Mouse (Mus musculus) CH12.LX (cell line): ENCODE measurements around the gene Lin7b. TPM values are rescaled to one million over a fixed set of nuclear protein-coding genes. Genes with fewer than 3 reads are reported as not detected.

Experiments used
- DNase-seq: peaks from one replicate; pipeline ENCODE4 v3.0.0-alpha.2; 2013; ENCODE audit errors: extremely low read depth
- H3K27ac ChIP-seq: 2 replicates; pipeline ENCODE4 v1.5.1; 2012; ENCODE audit warnings: low read depth, mild to moderate bottlenecking, control low read depth, moderate library complexity; ENCODE audit not compliant: insufficient read depth
- H3K27me3 ChIP-seq: replicated peaks from 2 replicates; pipeline ENCODE3; 2012; ENCODE audit warnings: inconsistent platforms
- H3K36me3 ChIP-seq, 2 experiments: replicated peaks in 1 of 2; 2 replicates each; pipeline versions ENCODE3 to v1.6.1; 2012; ENCODE audit warnings: inconsistent platforms in 1 of 2, low read length in 1 of 2, mild to moderate bottlenecking in 1 of 2, mixed read lengths in 1 of 2, moderate library complexity in 1 of 2; ENCODE audit not compliant: control insufficient read depth in 1 of 2, insufficient read depth in 1 of 2
- H3K4me1 ChIP-seq, 2 experiments: 2 replicates each; pipeline ENCODE4 v1.6.1; 2012; ENCODE audit warnings: inconsistent platforms in 1 of 2, moderate library complexity in 1 of 2; ENCODE audit not compliant: insufficient read depth in 2 of 2, control insufficient read depth in 1 of 2
- H3K4me2 ChIP-seq: 2 replicates; pipeline ENCODE4 v1.6.1; 2012; ENCODE audit warnings: low read depth, mild to moderate bottlenecking, control low read depth; ENCODE audit not compliant: poor library complexity, insufficient read depth, severe bottlenecking
- H3K4me3 ChIP-seq, 3 experiments: fragments of 150-350 bp in 1 of 3; sonication (generic) in 1 of 3; replicated peaks in 1 of 3; 2 replicates each; pipeline versions ENCODE3 to v1.5.1; 2011 to 2012; ENCODE audit warnings: low read depth in 2 of 3, low read length in 2 of 3, mild to moderate bottlenecking in 2 of 3, moderate library complexity in 2 of 3, control low read depth in 1 of 3, improper control_type of control experiment in 1 of 3, inconsistent platforms in 1 of 3, mixed read lengths in 1 of 3; ENCODE audit not compliant: poor library complexity in 1 of 3
- H3K79me2 ChIP-seq: replicated peaks from 2 replicates; pipeline ENCODE4 v1.6.1; 2012; ENCODE audit warnings: mild to moderate bottlenecking, moderate library complexity; ENCODE audit not compliant: control insufficient read depth, poor library complexity, insufficient read depth, severe bottlenecking; ENCODE audit errors: extremely low read depth
- H3K9ac ChIP-seq: 2 replicates; pipeline ENCODE4 v1.6.1; 2012; ENCODE audit warnings: low read depth, mild to moderate bottlenecking, control low read depth, moderate library complexity; ENCODE audit not compliant: insufficient read depth
- H3K9me3 ChIP-seq: replicated peaks from 2 replicates; pipeline ENCODE3; 2012; ENCODE audit warnings: low read length, inconsistent platforms, mixed read lengths
- BHLHE40 ChIP-seq: IDR thresholded peaks from 2 replicates; pipeline ENCODE4 v1.6.1; 2011; ENCODE audit warnings: mild to moderate bottlenecking, low read depth, low read length, improper control_type of control experiment
- CHD1 ChIP-seq: IDR thresholded peaks from 2 replicates; pipeline ENCODE4 v1.6.1; 2012; ENCODE audit warnings: low read depth, low read length, improper control_type of control experiment, inconsistent platforms
- CHD2 ChIP-seq: IDR thresholded peaks from 2 replicates; pipeline ENCODE4 v1.6.1; 2011; ENCODE audit warnings: low read length, improper control_type of control experiment
- CTCF ChIP-seq, 2 experiments: IDR thresholded peaks in 1 of 2; conservative IDR thresholded peaks in 1 of 2; 2 replicates each; pipeline ENCODE4 v1.5.1; 2011 to 2012; ENCODE audit warnings: low read depth in 2 of 2, low read length in 2 of 2, improper control_type of control experiment in 1 of 2, inconsistent platforms in 1 of 2, mild to moderate bottlenecking in 1 of 2, moderate library complexity in 1 of 2
- E2F4 ChIP-seq: IDR thresholded peaks from 2 replicates; pipeline ENCODE4 v1.6.1; 2011; ENCODE audit warnings: low read depth, low read length, improper control_type of control experiment; ENCODE audit not compliant: insufficient replicate concordance
- ELF1 ChIP-seq: IDR thresholded peaks from 2 replicates; pipeline ENCODE4 v1.6.1; 2014; ENCODE audit warnings: low read depth, mild to moderate bottlenecking, inconsistent platforms, low read length, improper control_type of control experiment
- EP300 ChIP-seq: IDR thresholded peaks from 2 replicates; pipeline ENCODE4 v1.6.1; 2011; ENCODE audit warnings: low read length, improper control_type of control experiment
- ETS1 ChIP-seq: conservative IDR thresholded peaks from 2 replicates; pipeline ENCODE4 v1.6.1; 2012; ENCODE audit warnings: low read depth, mild to moderate bottlenecking, inconsistent platforms, low read length, improper control_type of control experiment, moderate library complexity
- GABPA ChIP-seq: IDR thresholded peaks from 2 replicates; pipeline ENCODE4 v1.6.1; 2012; ENCODE audit warnings: low read depth, low read length, improper control_type of control experiment, inconsistent platforms; ENCODE audit not compliant: insufficient replicate concordance
- HCFC1 ChIP-seq: IDR thresholded peaks from 2 replicates; pipeline ENCODE4 v1.6.1; 2012; ENCODE audit warnings: low read depth, mild to moderate bottlenecking, inconsistent platforms, low read length, improper control_type of control experiment
- IRF4 ChIP-seq: IDR thresholded peaks from 2 replicates; pipeline ENCODE4 v1.6.1; 2014; ENCODE audit warnings: low read depth, mild to moderate bottlenecking, inconsistent platforms, low read length, improper control_type of control experiment
- JUN ChIP-seq: IDR thresholded peaks from 2 replicates; pipeline ENCODE4 v1.6.1; 2011; ENCODE audit warnings: low read depth, mild to moderate bottlenecking, low read length, improper control_type of control experiment, moderate library complexity; ENCODE audit not compliant: insufficient read depth
- JUND ChIP-seq: conservative IDR thresholded peaks from 2 replicates; pipeline ENCODE4 v1.6.1; 2011; ENCODE audit warnings: low read depth, low read length, improper control_type of control experiment
- KAT2A ChIP-seq: IDR thresholded peaks from 2 replicates; pipeline ENCODE4 v1.6.1; 2012; ENCODE audit warnings: low read length, improper control_type of control experiment, inconsistent platforms; ENCODE audit not compliant: insufficient replicate concordance
- MAFK ChIP-seq: IDR thresholded peaks from 2 replicates; pipeline ENCODE4 v1.6.1; 2011; ENCODE audit warnings: low read length, improper control_type of control experiment; ENCODE audit not compliant: insufficient replicate concordance
- MAX ChIP-seq: IDR thresholded peaks from 2 replicates; pipeline ENCODE4 v1.6.1; 2011; ENCODE audit warnings: low read length, improper control_type of control experiment
- MAZ ChIP-seq: IDR thresholded peaks from 2 replicates; pipeline ENCODE4 v1.6.1; 2012; ENCODE audit warnings: low read depth, mild to moderate bottlenecking, inconsistent platforms, low read length, improper control_type of control experiment, moderate library complexity
- MEF2A ChIP-seq: IDR thresholded peaks from 2 replicates; pipeline ENCODE4 v1.6.1; 2014; ENCODE audit warnings: low read depth, mild to moderate bottlenecking, inconsistent platforms, low read length, improper control_type of control experiment, borderline replicate concordance
- MXI1 ChIP-seq: IDR thresholded peaks from 2 replicates; pipeline ENCODE4 v1.6.1; 2011; ENCODE audit warnings: mild to moderate bottlenecking, low read depth, low read length, improper control_type of control experiment
- MYC ChIP-seq: IDR thresholded peaks from 2 replicates; pipeline ENCODE4 v1.6.1; 2011; ENCODE audit warnings: low read depth, mild to moderate bottlenecking, improper control_type of control experiment, low read length
- NELFE ChIP-seq: IDR thresholded peaks from 2 replicates; pipeline ENCODE4 v1.6.1; 2011; ENCODE audit warnings: low read depth, low read length, improper control_type of control experiment
- NRF1 ChIP-seq: IDR thresholded peaks from 2 replicates; pipeline ENCODE4 v1.6.1; 2014; ENCODE audit warnings: low read depth, mild to moderate bottlenecking, inconsistent platforms, low read length, improper control_type of control experiment, moderate library complexity
- PAX5 ChIP-seq: IDR thresholded peaks from 2 replicates; pipeline ENCODE4 v1.6.1; 2012; ENCODE audit warnings: low read length, inconsistent platforms, mixed read lengths
- POLR2A ChIP-seq: IDR thresholded peaks from 2 replicates; pipeline ENCODE4 v1.6.1; 2011; ENCODE audit warnings: low read depth, mild to moderate bottlenecking, improper control_type of control experiment, low read length
- POLR2AphosphoS2 ChIP-seq: IDR thresholded peaks from 2 replicates; pipeline ENCODE4 v1.6.1; 2011; ENCODE audit warnings: low read depth, low read length, improper control_type of control experiment
- RAD21 ChIP-seq: IDR thresholded peaks from 2 replicates; pipeline ENCODE4 v1.6.1; 2011; ENCODE audit warnings: low read depth, mild to moderate bottlenecking, low read length, improper control_type of control experiment, moderate library complexity
- RCOR1 ChIP-seq: conservative IDR thresholded peaks from 2 replicates; pipeline ENCODE4 v1.6.1; 2012; ENCODE audit warnings: low read depth, mild to moderate bottlenecking, inconsistent platforms, low read length, improper control_type of control experiment
- SIN3A ChIP-seq: IDR thresholded peaks from 2 replicates; pipeline ENCODE4 v1.6.1; 2012; ENCODE audit warnings: low read length, improper control_type of control experiment, inconsistent platforms
- SMC3 ChIP-seq: IDR thresholded peaks from 2 replicates; pipeline ENCODE4 v1.6.1; 2011; ENCODE audit warnings: low read depth, low read length, improper control_type of control experiment
- TBP ChIP-seq: conservative IDR thresholded peaks from 2 replicates; pipeline ENCODE4 v1.6.1; 2011; ENCODE audit warnings: low read depth, low read length, improper control_type of control experiment
- TCF12 ChIP-seq: IDR thresholded peaks from 2 replicates; pipeline ENCODE4 v1.6.1; 2014; ENCODE audit warnings: low read depth, mild to moderate bottlenecking, inconsistent platforms, low read length, improper control_type of control experiment
- UBTF ChIP-seq: IDR thresholded peaks from 2 replicates; pipeline ENCODE4 v1.6.1; 2012; ENCODE audit warnings: low read depth, mild to moderate bottlenecking, inconsistent platforms, low read length, improper control_type of control experiment, moderate library complexity
- USF1 ChIP-seq: IDR thresholded peaks from 2 replicates; pipeline ENCODE4 v1.6.1; 2014; ENCODE audit warnings: low read depth, mild to moderate bottlenecking, inconsistent platforms, low read length, improper control_type of control experiment
- USF2 ChIP-seq: conservative IDR thresholded peaks from 2 replicates; pipeline ENCODE4 v1.6.1; 2011; ENCODE audit warnings: low read depth, low read length, improper control_type of control experiment
- ZC3H11A ChIP-seq: IDR thresholded peaks from 2 replicates; pipeline ENCODE4 v1.6.1; 2012; ENCODE audit warnings: low read depth, mild to moderate bottlenecking, inconsistent platforms, low read length, improper control_type of control experiment
- ZKSCAN1 ChIP-seq: IDR thresholded peaks from 2 replicates; pipeline ENCODE4 v1.6.1; 2012; ENCODE audit warnings: low read depth, inconsistent platforms, low read length, improper control_type of control experiment, borderline replicate concordance
- ZMIZ1 ChIP-seq: IDR thresholded peaks from 2 replicates; pipeline ENCODE4 v1.6.1; 2012; ENCODE audit warnings: low read depth, mild to moderate bottlenecking, inconsistent platforms, low read length, improper control_type of control experiment
- ZNF384 ChIP-seq: IDR thresholded peaks from 2 replicates; pipeline ENCODE4 v1.6.1; 2012; ENCODE audit warnings: low read depth, low read length, improper control_type of control experiment, inconsistent platforms
- dilution Hi-C: fragments of 300-500 bp; cut with MboI; formaldehyde crosslinking; loops from 2 replicates; pipeline ENCODE4 v1.14.3; 2020; ENCODE audit warnings: low sequenced_read_pairs; ENCODE audit not compliant: extremely low pct_unique_long_range_greater_than_20kb, extremely low pct_ligation_motif_present
- in situ Hi-C: fragments of 300-500 bp; cut with MboI; formaldehyde crosslinking; loops from 3 replicates; pipeline ENCODE4 v1.14.3; 2019; ENCODE audit warnings: low sequenced_read_pairs, low pct_ligation_motif_present, low pct_unique_long_range_greater_than_20kb, mixed read lengths
- polyA plus RNA-seq: library from polyadenylated mRNA; unstranded; fragments of >175 nt; gene quantifications from 2 replicates; pipeline ENCODE4 v1.2.1, GENCODE M21; 2012; ENCODE audit warnings: low read depth; ENCODE audit not compliant: insufficient read length
- total RNA-seq, 2 experiments: library from RNA; depleted of rRNA; stranded (reverse); fragments of 300-350 nt in 1 of 2; fragments of >200 nt in 1 of 2; gene quantifications; 2 replicates each; pipeline ENCODE4 v1.2.3; 2012 to 2014

Lin7b gene
- total and polyA plus RNA-seq, 3 experiments: 3.8 to 10.4 (median 4.4) TPM

DNA sequence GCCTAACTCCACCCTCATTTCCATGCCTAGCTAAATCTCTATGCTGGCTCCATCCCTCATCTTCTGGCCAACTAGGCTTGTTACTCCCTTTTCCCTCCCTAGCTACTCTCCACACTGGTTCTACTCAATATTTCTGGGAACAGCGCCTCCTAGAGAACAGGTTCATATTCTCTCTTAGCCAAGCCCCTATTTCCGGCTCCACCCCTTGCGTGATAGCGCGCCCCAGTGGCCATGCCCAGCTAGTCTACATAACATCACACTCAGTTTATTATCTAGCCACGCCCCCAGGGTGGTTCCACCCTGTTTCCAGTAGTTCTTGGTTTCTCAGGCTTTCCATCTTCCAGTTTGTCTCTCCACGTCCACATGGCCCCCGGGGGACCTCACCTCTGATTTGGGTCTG lies 29.1 kb downstream of the Lin7b start:
- peaks cover 54% of the 10 kb centered on the region for H3K27me3 ChIP-seq
- H3K4me1 ChIP-seq: peaks cover 30 to 52% of the 10 kb centered on the region in 2 experiments
- H3K27ac ChIP-seq: no peak overlapping the region
- DNase-seq: peak; percentile 82
- no peaks in the 10 kb centered on the region for H3K9me3 ChIP-seq
- no peak for TF ChIP-seq CHD2
- TF ChIP-seq TCF12: peak; percentile 66; the same call in 1 of the 2 replicates
- no peak for TF ChIP-seq POLR2AphosphoS2
- no peak for TF ChIP-seq JUND
- TF ChIP-seq NRF1: no peak
- peak; percentile 49; the same call in 1 of the 2 replicates for TF ChIP-seq HCFC1
- peak; percentile 47; the same call in 1 of the 2 replicates for TF ChIP-seq IRF4
- TF ChIP-seq ZNF384: no peak
- TF ChIP-seq UBTF: no peak
- TF ChIP-seq TBP: no peak
- TF ChIP-seq MYC: no peak
- peak; percentile 69 for TF ChIP-seq SMC3
- peak; percentile 62; the same call in 1 of the 2 replicates for TF ChIP-seq NELFE
- no peak for TF ChIP-seq ZC3H11A
- 0 out of 2 replicates have a peak, but pooled peaks have one; percentile 24 for TF ChIP-seq POLR2A
- TF ChIP-seq USF2: no peak
- no peak for TF ChIP-seq RCOR1
- no peak for TF ChIP-seq ZMIZ1
- TF ChIP-seq RAD21: peak; percentile 53
- no peak for TF ChIP-seq ETS1
- TF ChIP-seq USF1: no peak
- no peak for TF ChIP-seq ZKSCAN1
- TF ChIP-seq MEF2A: peak; percentile 50; the same call in 1 of the 2 replicates
- no peak for TF ChIP-seq MXI1
- no peak for TF ChIP-seq MAFK
- peak; percentile 43 to 98 for TF ChIP-seq CTCF (conservative IDR thresholded peaks at IDR 0.05 in 1 of 2, IDR thresholded peaks at IDR 0.05 in 1 of 2; ENCODE audit: low read depth in 2 of 2, low read length in 2 of 2)
- TF ChIP-seq EP300: no peak
- TF ChIP-seq E2F4: no peak
- TF ChIP-seq MAZ: 0 out of 2 replicates have a peak, but pooled peaks have one; percentile 53
- no peak for TF ChIP-seq GABPA
- TF ChIP-seq PAX5: no peak
- TF ChIP-seq KAT2A: no peak
- peak; percentile 45; the same call in 1 of the 2 replicates for TF ChIP-seq SIN3A
- TF ChIP-seq MAX: no peak
- TF ChIP-seq ELF1: peak; percentile 82
- TF ChIP-seq JUN: no peak
- no peak for TF ChIP-seq BHLHE40
- no peak for TF ChIP-seq CHD1
- no peak overlapping the region for H3K4me3 ChIP-seq
- no peak overlapping the region for H3K9ac ChIP-seq
- in situ Hi-C loops (no loop called here), dilution Hi-C loops (no loop called here)
- no peaks in the 10 kb centered on the region for H3K79me2 ChIP-seq
- H3K4me2 ChIP-seq: peak overlapping the region; percentile 86
- no peaks in the 10 kb centered on the region for H3K36me3 ChIP-seq
